Mouse (Mus musculus) liver, embryonic 14.5 days (tissue): ENCODE measurements around the gene Stx6.

ENCODE experiments used
- CTCF ChIP-seq: IDR thresholded peaks from 2 replicates; pipeline ENCODE4 v1.5.1; 2016; ENCODE audit warnings: antibody characterized with exemption, low read depth, control low read depth
- EP300 ChIP-seq: IDR thresholded peaks from 2 replicates; pipeline ENCODE4 v1.6.1; 2016; ENCODE audit warnings: antibody characterized with exemption, low read depth

DNA sequence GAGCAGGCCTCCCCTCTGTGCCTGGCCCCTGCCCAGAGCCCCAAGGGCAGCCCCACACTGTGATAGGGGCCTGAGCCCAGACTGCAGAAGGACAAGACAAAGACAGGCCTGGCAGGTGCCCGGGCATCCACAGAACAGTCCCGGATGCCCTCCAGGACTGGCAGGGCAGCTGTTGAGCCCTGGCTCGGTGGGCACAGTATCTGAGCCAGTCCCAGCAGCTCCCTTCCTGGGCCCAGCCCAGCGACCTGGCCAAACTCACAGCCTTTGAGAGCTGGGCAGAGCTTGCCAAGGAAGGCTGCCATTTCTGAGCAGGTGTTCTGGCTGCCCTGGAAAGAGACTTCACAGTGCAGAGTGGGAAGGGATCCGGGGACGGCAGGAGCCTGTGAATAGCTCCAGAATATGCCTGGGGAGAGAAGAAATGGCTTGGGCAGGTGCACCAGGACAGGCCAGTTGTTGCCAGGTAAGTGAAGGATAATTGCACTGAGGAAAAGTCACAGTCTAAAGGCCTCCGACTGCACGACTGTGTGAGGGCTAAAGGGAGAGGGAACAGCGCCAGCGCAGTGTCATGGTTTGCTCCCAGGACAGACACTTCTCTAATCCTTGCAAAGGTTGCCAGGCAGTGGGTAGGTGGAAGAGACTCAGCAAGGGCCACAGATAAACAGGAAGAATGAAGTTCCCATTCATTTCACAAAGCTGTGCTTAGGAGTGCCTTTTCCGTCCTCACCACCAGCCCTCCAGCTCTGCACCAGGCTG is 51.7 kb downstream of the Stx6 start:
- no peak for TF ChIP-seq EP300
- TF ChIP-seq CTCF: no peak
